Mouse (Mus musculus): ENCODE measurements around the gene Diablo. TPM values are rescaled to one million over a fixed set of nuclear protein-coding genes. Genes with fewer than 3 reads are reported as not detected.

Diablo gene
- polyA plus RNA-seq, 1 experiment = 73.1 TPM

GRCm38 (mm10) chr5:123556451-123556850 lies 32.5 kb upstream of the Diablo start:
- H3K27ac ChIP-seq (ENCODE audit: insufficient read depth, low read length) = no peak overlapping the region
- H3K36me3 ChIP-seq (ENCODE audit: control insufficient read depth, insufficient read depth, low read length, poor library complexity, severe bottlenecking) = no peaks in the 10 kb centered on the region
- H3K9me3 ChIP-seq (replicated peaks; ENCODE audit: control insufficient read depth, insufficient read depth, low read length, poor library complexity, severe bottlenecking) = no peaks in the 10 kb centered on the region
- TF ChIP-seq CTCF (IDR thresholded peaks at IDR 0.05; ENCODE audit: low read depth, low read length) (no peak), EP300 (IDR thresholded peaks at IDR 0.05; ENCODE audit: insufficient read depth, low read depth, low read length) (no peak), POLR2A (IDR thresholded peaks at IDR 0.05; ENCODE audit: insufficient read depth, low read length) (no peak)
- H3K4me3 ChIP-seq (ENCODE audit: low read depth, low read length) = no peak overlapping the region
- H3K9ac ChIP-seq (ENCODE audit: low read depth, poor library complexity, severe bottlenecking) = no peak overlapping the region
- H3K4me1 ChIP-seq (ENCODE audit: control insufficient read depth, insufficient read depth, low read length) = no peaks in the 10 kb centered on the region
- no peaks in the 10 kb centered on the region for H3K27me3 ChIP-seq (ENCODE audit: control insufficient read depth, insufficient read depth, low read length, poor library complexity, severe bottlenecking)

- Histone ChIP-seq H3K9me3 (replicated peaks; ENCODE audit: control insufficient read depth, insufficient read depth, low read length, poor library complexity, severe bottlenecking) (no peaks in the 10 kb centered on the region), H3K9ac (ENCODE audit: low read depth, poor library complexity, severe bottlenecking) (no peak overlapping the region), H3K36me3 (ENCODE audit: control insufficient read depth, insufficient read depth, low read length, poor library complexity, severe bottlenecking) (no peaks in the 10 kb centered on the region), H3K4me3 (ENCODE audit: low read depth, low read length) (no peak overlapping the region), H3K27ac (ENCODE audit: insufficient read depth, low read length) (no peak overlapping the region), H3K27me3 (ENCODE audit: control insufficient read depth, insufficient read depth, low read length, poor library complexity, severe bottlenecking) (no peaks in the 10 kb centered on the region), H3K4me1 (ENCODE audit: control insufficient read depth, insufficient read depth, low read length) (no peaks in the 10 kb centered on the region)
- no peak for TF ChIP-seq EP300 (IDR thresholded peaks at IDR 0.05; ENCODE audit: insufficient read depth, low read depth, low read length)
- no peak for TF ChIP-seq CTCF (IDR thresholded peaks at IDR 0.05; ENCODE audit: low read depth, low read length)
- no peak for TF ChIP-seq POLR2A (IDR thresholded peaks at IDR 0.05; ENCODE audit: insufficient read depth, low read length)
Observed at GRCm38 (mm10) chr5:123555693-123556092, 31.7 kb upstream of the Diablo start.

GRCm38 (mm10) chr5:123533801-123534200 lies 9.8 kb upstream of the Diablo start:
- Histone ChIP-seq H3K36me3 (ENCODE audit: control insufficient read depth, insufficient read depth, low read length, poor library complexity, severe bottlenecking) (0 out of 2 replicates have a peak, but pooled peaks cover 4% of the 10 kb centered on the region), H3K4me1 (ENCODE audit: control insufficient read depth, insufficient read depth, low read length) (no peaks in the 10 kb centered on the region), H3K27me3 (ENCODE audit: control insufficient read depth, insufficient read depth, low read length, poor library complexity, severe bottlenecking) (no peaks in the 10 kb centered on the region), H3K9ac (ENCODE audit: low read depth, poor library complexity, severe bottlenecking) (no peak overlapping the region), H3K9me3 (replicated peaks; ENCODE audit: control insufficient read depth, insufficient read depth, low read length, poor library complexity, severe bottlenecking) (no peaks in the 10 kb centered on the region), H3K4me3 (ENCODE audit: low read depth, low read length) (no peak overlapping the region), H3K27ac (ENCODE audit: insufficient read depth, low read length) (no peak overlapping the region)
- TF ChIP-seq CTCF (IDR thresholded peaks at IDR 0.05; ENCODE audit: low read depth, low read length) (no peak), POLR2A (IDR thresholded peaks at IDR 0.05; ENCODE audit: insufficient read depth, low read length) (no peak)

GRCm38 (mm10) chr5:123530056-123530455 lies 6.1 kb upstream of the Diablo start:
- no peak overlapping the region for H3K27ac ChIP-seq (ENCODE audit: insufficient read depth, low read length)
- no peak overlapping the region for H3K9ac ChIP-seq (ENCODE audit: low read depth, poor library complexity, severe bottlenecking)
- H3K4me3 ChIP-seq (ENCODE audit: low read depth, low read length) = no peak overlapping the region
- H3K4me1 ChIP-seq (ENCODE audit: control insufficient read depth, insufficient read depth, low read length) = no peaks in the 10 kb centered on the region
- 0 out of 2 replicates have a peak, but pooled peaks cover 4% of the 10 kb centered on the region for H3K36me3 ChIP-seq (ENCODE audit: control insufficient read depth, insufficient read depth, low read length, poor library complexity, severe bottlenecking)
- no peaks in the 10 kb centered on the region for H3K9me3 ChIP-seq (replicated peaks; ENCODE audit: control insufficient read depth, insufficient read depth, low read length, poor library complexity, severe bottlenecking)
- no peaks in the 10 kb centered on the region for H3K27me3 ChIP-seq (ENCODE audit: control insufficient read depth, insufficient read depth, low read length, poor library complexity, severe bottlenecking)
- TF ChIP-seq POLR2A (IDR thresholded peaks at IDR 0.05; ENCODE audit: insufficient read depth, low read length) (no peak), CTCF (IDR thresholded peaks at IDR 0.05; ENCODE audit: low read depth, low read length) (no peak), EP300 (IDR thresholded peaks at IDR 0.05; ENCODE audit: insufficient read depth, low read depth, low read length) (no peak)

- no peak for TF ChIP-seq CTCF (IDR thresholded peaks at IDR 0.05; ENCODE audit: low read depth, low read length)
Observed at GRCm38 (mm10) chr5:123528641-123529040, 4.7 kb upstream of the Diablo start.

GRCm38 (mm10) chr5:123525916-123526495 lies 2.0 kb upstream of the Diablo start:
- Histone ChIP-seq H3K27me3 (ENCODE audit: control insufficient read depth, insufficient read depth, low read length, poor library complexity, severe bottlenecking) (no peaks in the 10 kb centered on the region), H3K4me3 (ENCODE audit: low read depth, low read length) (no peak overlapping the region), H3K4me1 (ENCODE audit: control insufficient read depth, insufficient read depth, low read length) (no peaks in the 10 kb centered on the region), H3K36me3 (ENCODE audit: control insufficient read depth, insufficient read depth, low read length, poor library complexity, severe bottlenecking) (0 out of 2 replicates have a peak, but pooled peaks cover 2% of the 10 kb centered on the region), H3K27ac (ENCODE audit: insufficient read depth, low read length) (no peak overlapping the region), H3K9ac (ENCODE audit: low read depth, poor library complexity, severe bottlenecking) (no peak overlapping the region), H3K9me3 (replicated peaks; ENCODE audit: control insufficient read depth, insufficient read depth, low read length, poor library complexity, severe bottlenecking) (no peaks in the 10 kb centered on the region)
- TF ChIP-seq POLR2A (IDR thresholded peaks at IDR 0.05; ENCODE audit: insufficient read depth, low read length) (no peak), EP300 (IDR thresholded peaks at IDR 0.05; ENCODE audit: insufficient read depth, low read depth, low read length) (no peak), CTCF (IDR thresholded peaks at IDR 0.05; ENCODE audit: low read depth, low read length) (no peak)

More at GRCm38 (mm10) chr5:123528641-123529040, 4.7 kb upstream of the Diablo start:
- Histone ChIP-seq H3K4me1 (ENCODE audit: control insufficient read depth, insufficient read depth, low read length) (no peaks in the 10 kb centered on the region), H3K9me3 (replicated peaks; ENCODE audit: control insufficient read depth, insufficient read depth, low read length, poor library complexity, severe bottlenecking) (no peaks in the 10 kb centered on the region), H3K36me3 (ENCODE audit: control insufficient read depth, insufficient read depth, low read length, poor library complexity, severe bottlenecking) (0 out of 2 replicates have a peak, but pooled peaks cover 2% of the 10 kb centered on the region), H3K4me3 (ENCODE audit: low read depth, low read length) (no peak overlapping the region), H3K9ac (ENCODE audit: low read depth, poor library complexity, severe bottlenecking) (no peak overlapping the region), H3K27me3 (ENCODE audit: control insufficient read depth, insufficient read depth, low read length, poor library complexity, severe bottlenecking) (no peaks in the 10 kb centered on the region), H3K27ac (ENCODE audit: insufficient read depth, low read length) (no peak overlapping the region)
